Mouse (Mus musculus) CD4-positive naive resting alpha-beta T cell, adult 57 days (primary cell): Measurements from ENCODE around the gene Tesk1. TPM values are rescaled to one million over a fixed set of nuclear protein-coding genes. Genes with fewer than 3 reads are reported as not detected.

Experiments
- total RNA-seq: library from RNA; stranded (reverse); gene quantifications from one replicate; pipeline ENCODE4 v1.2.4, GENCODE M21; 2023

Gene Tesk1
- total RNA-seq, result 49.4 TPM

DNA sequence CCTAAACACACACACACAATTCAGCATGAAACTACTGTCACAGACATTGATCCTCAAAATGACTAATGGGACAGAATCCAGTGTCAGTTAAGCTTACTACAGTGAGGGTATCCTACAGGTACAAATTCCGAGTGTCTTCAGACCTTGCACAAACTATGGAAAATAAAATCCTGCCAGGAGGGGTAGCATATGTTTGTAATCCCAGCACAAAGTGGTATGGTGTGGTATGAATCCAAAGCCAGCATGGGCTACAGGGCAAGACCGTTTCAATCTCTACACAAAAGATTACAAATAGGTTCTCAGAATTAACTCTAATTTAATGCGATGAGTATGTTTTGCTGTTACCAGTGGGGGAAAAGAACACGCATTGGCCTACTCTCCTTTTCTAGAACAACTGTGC is at the start of gene Tesk1:
Gene Tesk1 (plus strand): TSS at position 301 of the 400 bp plus-strand sequence.

DNA sequence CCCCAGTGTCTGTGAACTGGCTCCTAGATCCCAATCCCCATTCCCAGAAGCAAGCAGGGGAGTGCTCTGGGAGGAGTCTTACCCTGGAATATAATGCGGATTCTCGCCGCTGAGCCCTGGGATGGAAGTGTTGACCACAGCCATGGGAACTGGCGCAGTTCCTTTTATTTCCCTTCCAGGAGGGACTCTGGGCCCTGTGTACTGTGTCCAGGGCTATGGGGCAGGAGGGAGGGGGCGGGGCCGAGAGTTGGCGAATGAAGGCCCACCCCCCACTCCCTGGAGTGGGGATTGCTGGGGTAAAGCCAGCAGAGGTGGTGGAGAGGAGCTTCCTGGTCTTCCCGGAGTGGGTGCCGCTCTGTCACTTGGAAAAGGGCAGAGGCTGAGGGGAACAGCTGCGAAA is 12.8 kb upstream of the Tesk1 start, which contains the start of gene Fam166b:
Gene Fam166b (minus strand): TSS at position 189 of the 400 bp plus-strand sequence.

DNA sequence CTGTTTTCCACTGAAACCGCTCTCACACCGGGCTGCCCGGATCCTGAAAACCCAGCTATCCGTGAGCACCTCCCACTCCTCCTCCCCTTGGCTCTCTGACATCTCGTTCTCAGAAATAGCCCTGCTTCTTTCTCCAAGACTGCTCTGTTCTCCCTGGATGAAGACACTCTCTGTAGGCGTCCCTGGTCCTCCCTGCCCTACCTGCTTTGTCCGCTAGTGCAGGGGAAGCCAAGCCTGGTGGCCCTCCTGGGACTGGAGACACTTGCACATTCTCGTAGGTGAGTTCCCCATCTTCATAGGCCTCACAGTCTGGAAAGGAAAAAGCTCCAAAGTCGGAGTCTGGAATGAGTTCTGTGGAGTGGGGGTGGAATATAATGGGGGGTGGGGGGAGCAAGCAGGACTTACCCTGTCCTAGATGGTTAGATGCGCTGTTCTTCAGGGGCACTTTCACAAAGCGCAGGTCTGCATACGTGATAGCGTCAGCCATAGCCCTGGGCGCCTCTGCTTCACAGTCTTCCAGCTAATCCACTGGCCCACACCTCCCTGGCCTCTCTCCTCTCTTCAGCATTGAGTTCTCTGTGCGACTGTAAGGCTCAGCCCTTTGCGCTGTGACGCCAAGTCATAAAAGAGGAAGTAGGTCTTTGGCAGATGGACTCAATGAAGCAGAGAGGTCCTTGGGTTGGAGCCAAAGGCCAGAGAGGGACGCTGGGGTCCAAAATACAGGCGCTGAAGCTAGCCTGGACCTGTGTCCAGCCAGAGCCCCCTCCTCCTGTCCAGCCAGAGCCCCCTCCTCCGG is 12.5 kb downstream of the Tesk1 start, which contains the start of gene Cd72:
Gene Cd72 (minus strand): TSS at position 588 of the 796 bp plus-strand sequence.

DNA sequence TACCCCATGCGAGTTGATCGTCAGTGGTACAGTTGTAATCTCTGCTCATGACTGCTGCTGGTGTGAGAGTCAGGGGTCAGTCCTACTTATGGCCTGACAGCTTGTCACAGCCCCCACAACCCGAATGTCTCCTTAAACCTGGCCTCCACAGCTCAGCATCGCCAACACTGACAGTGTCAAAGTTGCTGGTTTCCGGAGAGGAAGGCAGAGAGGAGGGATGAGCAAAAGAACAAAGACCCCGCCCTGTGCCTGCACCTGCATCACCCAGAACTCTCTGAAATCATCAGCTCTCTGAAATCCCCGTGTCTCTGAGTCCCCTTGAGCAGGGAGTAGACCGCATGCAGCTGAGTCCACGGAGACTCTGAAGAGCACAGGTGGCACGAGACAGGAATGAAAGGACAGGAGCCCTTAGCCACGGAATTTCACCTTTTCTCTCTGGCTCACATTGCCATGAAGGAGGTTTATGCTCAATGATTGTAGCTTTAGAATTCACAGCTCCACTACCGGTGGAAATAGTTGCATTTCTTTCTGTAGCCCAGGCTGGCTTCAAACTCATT is 41.9 kb downstream of the Tesk1 start, which contains the start of gene Sit1:
Gene Sit1 (minus strand): TSS at position 200 of the 557 bp plus-strand sequence.

DNA sequence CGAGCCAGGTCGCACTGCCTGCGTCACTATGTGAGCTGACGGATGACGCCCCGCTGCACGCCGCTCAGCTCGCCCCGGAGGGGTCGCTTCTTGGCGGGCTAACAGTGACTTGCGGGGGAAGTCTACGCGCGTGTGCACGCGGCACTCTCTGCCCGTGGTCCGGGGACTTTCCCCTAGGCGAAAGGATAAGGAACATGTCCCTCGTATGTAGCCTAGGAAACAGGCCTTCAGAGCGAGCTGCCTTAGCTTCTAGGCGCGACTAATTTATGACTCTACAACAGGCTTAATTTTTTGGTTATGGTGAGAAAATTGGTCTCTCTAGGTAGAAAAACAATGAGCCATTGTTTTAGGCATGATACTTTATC is 51.1 kb downstream of the Tesk1 start, which contains the start of gene Ccdc107:
Gene Ccdc107 (plus strand): TSS at position 80 of the 365 bp plus-strand sequence.

Other genes with a start within 250 kb of the Tesk1 start
- gene Atp8b5, start 174.8 kb upstream of the Tesk1 start, total RNA-seq, result not detected
- 0.38 TPM for gene Rusc2, start 60.0 kb upstream of the Tesk1 start, total RNA-seq
- not detected for gene Fam166b, start 12.8 kb upstream of the Tesk1 start, total RNA-seq
- 32.7 TPM for gene Cd72, start 12.7 kb downstream of the Tesk1 start, total RNA-seq
- 77.8 TPM for gene Sit1, start 41.8 kb downstream of the Tesk1 start, total RNA-seq
- 35.4 TPM for gene Ccdc107, start 51.0 kb downstream of the Tesk1 start, total RNA-seq
- gene Arhgef39, start 57.8 kb downstream of the Tesk1 start, total RNA-seq, result 3.8 TPM
- not detected for gene Car9, start 65.0 kb downstream of the Tesk1 start, total RNA-seq
- 1.3 TPM for gene Tpm2, start 81.8 kb downstream of the Tesk1 start, total RNA-seq
- gene Creb3, start 120.4 kb downstream of the Tesk1 start, total RNA-seq, result 72.7 TPM
- gene Tln1, start 120.8 kb downstream of the Tesk1 start, total RNA-seq, result 291 TPM
- gene Rgp1, start 136.8 kb downstream of the Tesk1 start, total RNA-seq, result 56.6 TPM
- 37.6 TPM for gene Gba2, start 136.9 kb downstream of the Tesk1 start, total RNA-seq
- gene Msmp, start 142.6 kb downstream of the Tesk1 start, total RNA-seq, result not detected
- gene Npr2, start 190.0 kb downstream of the Tesk1 start, total RNA-seq, result not detected
- gene Spag8, start 211.7 kb downstream of the Tesk1 start, total RNA-seq, result not detected
- 19.1 TPM for gene Hint2, start 214.5 kb downstream of the Tesk1 start, total RNA-seq
- 4.1 TPM for gene Tmem8b, start 227.0 kb downstream of the Tesk1 start, total RNA-seq
- not detected for gene Fam221b, start 227.2 kb downstream of the Tesk1 start, total RNA-seq